Mouse (Mus musculus) embryo, embryonic 10.5 days (tissue): ENCODE data around the gene Pithd1.

Experiments
- DNase-seq: peaks from one replicate; pipeline ENCODE4 v3.0.0-alpha.2; 2015; ENCODE audit warnings: low spot score

Gene Pithd1

DNA sequence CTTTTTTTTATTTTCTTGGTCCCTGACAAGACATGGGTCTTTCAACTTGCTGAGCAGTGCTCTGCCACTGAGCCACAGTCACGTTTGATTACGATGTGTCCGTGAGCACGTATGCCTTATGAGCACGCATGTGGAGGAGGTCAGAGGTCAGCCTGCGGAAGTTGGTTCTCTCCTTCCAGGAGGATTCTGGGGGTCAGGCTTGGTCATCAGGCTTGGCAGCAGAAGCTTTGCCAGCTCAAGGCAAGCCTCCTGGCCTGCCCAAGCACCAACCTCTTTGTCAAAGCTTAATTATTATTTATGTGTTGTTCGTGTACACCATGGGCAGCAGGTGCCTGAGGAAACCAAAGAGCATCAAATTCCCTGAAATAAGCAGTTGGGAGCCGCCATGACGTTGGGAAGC, 58.7 kb downstream of the Pithd1 start:
- DNase-seq: no peak

DNA sequence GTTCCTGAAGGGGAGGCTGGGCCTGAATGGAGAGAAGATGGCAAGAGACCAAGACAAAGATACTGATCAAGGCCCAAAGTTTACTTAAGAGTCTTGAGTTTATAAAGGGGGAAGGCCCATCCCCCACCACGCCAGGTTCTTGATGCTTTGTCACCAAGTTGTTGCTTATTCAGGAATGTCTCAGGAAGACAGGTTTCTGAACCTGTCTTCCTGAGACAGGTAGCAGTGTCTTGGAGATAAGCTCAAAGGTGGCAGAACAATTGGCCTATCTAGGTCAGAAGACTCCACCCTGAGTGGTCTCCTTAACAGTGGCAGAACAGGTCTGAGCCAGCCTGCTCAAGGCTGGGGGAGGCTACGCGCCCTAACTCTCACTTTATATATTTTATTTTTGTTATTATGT, 60.2 kb downstream of the Pithd1 start:
- DNase-seq: no peak

DNA sequence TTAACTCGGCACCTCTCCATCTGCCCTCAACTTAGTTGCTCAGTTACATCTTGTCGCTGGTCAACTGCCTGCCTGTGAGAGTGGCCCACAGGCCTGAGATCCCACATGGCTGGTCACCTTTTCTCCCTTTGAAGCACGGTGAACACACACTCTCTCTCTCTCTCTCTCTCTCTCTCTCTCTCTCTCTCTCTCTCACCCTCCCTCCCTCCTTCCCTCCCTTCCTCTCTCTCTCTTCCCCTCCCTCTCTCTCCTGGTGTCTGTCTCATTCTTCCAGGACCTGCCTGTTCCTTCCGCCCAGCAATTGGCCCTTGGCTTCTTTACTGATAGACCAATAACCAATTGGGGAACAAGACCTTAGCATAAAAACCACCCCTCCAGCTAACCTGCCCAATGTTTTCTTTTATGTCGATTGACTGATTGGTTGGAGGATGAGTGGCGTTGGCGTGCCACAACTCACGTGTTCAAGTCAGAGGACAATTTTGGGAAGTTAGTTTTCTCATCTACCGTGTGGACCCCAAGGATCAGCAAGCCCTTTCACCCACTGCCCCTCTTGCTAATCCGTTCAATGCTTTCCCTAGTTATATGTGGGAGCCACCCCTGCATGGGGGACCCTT, 60.8 kb downstream of the Pithd1 start:
- no peak for DNase-seq
